Mouse (Mus musculus): Measurements from ENCODE around the gene Cnksr1. TPM values are rescaled to one million over a fixed set of nuclear protein-coding genes. Genes with fewer than 3 reads are reported as not detected.

Gene Cnksr1
- total and polyA plus RNA-seq, 2 experiments from 2014 or later, result 0.25 to 0.26 TPM

- WGBS, result 75% methylated on average over 5 of the region's 5 CpGs
- no peak for ATAC-seq
- H3K9ac ChIP-seq (replicated peaks; ENCODE audit: low read length), result no peak overlapping the region
- H3K4me3 ChIP-seq (ENCODE audit: low read length), result no peak overlapping the region
- no peak overlapping the region for H3K4me2 ChIP-seq (ENCODE audit: low read depth, low read length)
- H3K27me3 ChIP-seq (ENCODE audit: insufficient read depth, low read length), result no peaks in the 10 kb centered on the region
- H3K27ac ChIP-seq, result no peak overlapping the region
- no peaks in the 10 kb centered on the region for H3K36me3 ChIP-seq (ENCODE audit: insufficient read depth, low read length)
- H3K4me1 ChIP-seq (ENCODE audit: insufficient read depth, low read length), result peaks cover 7% of the 10 kb centered on the region; the same call in 1 of the 2 replicates
- no peak for DNase-seq (ENCODE audit: low spot score)
- TF ChIP-seq CTCF (IDR thresholded peaks at IDR 0.05; ENCODE audit: low read depth), result no peak
- no peaks in the 10 kb centered on the region for H3K9me3 ChIP-seq (ENCODE audit: low read length)
These were observed 3.3 kb downstream of the Cnksr1 start for GRCm38 (mm10) chr4:134234876-134235275.

GRCm38 (mm10) chr4:134230431-134230830 lies 7.8 kb downstream of the Cnksr1 start:
- no peak for TF ChIP-seq CTCF (IDR thresholded peaks at IDR 0.05; ENCODE audit: low read depth)
- Histone ChIP-seq H3K9ac (replicated peaks; ENCODE audit: low read length) (no peak overlapping the region), H3K9me3 (ENCODE audit: low read length) (no peaks in the 10 kb centered on the region), H3K36me3 (ENCODE audit: insufficient read depth, low read length) (no peaks in the 10 kb centered on the region), H3K27ac (no peak overlapping the region), H3K4me1 (ENCODE audit: insufficient read depth, low read length) (no peaks in the 10 kb centered on the region), H3K4me3 (ENCODE audit: low read length) (no peak overlapping the region), H3K27me3 (ENCODE audit: insufficient read depth, low read length) (no peaks in the 10 kb centered on the region), H3K4me2 (ENCODE audit: low read depth, low read length) (no peak overlapping the region)
- ATAC-seq (no peak), DNase-seq (ENCODE audit: low spot score) (no peak)
- 41% methylated on average over 8 of the region's 8 CpGs for WGBS

GRCm38 (mm10) chr4:134227194-134227593 lies 11.0 kb downstream of the Cnksr1 start, which contains the start of gene Catsper4:
Catsper4 (minus strand) TSS chr4:134227383.
- Histone ChIP-seq H3K27ac (no peak within 1 kb of the TSS), H3K4me2 (ENCODE audit: low read depth, low read length) (no peak within 1 kb of the TSS), H3K9me3 (ENCODE audit: low read length) (no peaks in the 10 kb centered on the region), H3K27me3 (ENCODE audit: insufficient read depth, low read length) (no peaks in the 10 kb centered on the region), H3K4me3 (ENCODE audit: low read length) (no peak within 1 kb of the TSS), H3K9ac (replicated peaks; ENCODE audit: low read length) (no peak within 1 kb of the TSS), H3K36me3 (ENCODE audit: insufficient read depth, low read length) (no peaks in the 10 kb centered on the region), H3K4me1 (ENCODE audit: insufficient read depth, low read length) (no peaks in the 10 kb centered on the region)
- DNase-seq (ENCODE audit: low spot score) (peak; percentile 62), ATAC-seq (no peak)
- peak; percentile 59 for TF ChIP-seq CTCF (IDR thresholded peaks at IDR 0.05; ENCODE audit: low read depth)
- 62% methylated on average over 8 of the region's 8 CpGs for WGBS

- DNase-seq (ENCODE audit: low spot score) (no peak), ATAC-seq (no peak)
- no peak overlapping the region for H3K27ac ChIP-seq
- no peaks in the 10 kb centered on the region for H3K4me1 ChIP-seq (ENCODE audit: insufficient read depth, low read length)
- H3K27me3 ChIP-seq (ENCODE audit: insufficient read depth, low read length), result no peaks in the 10 kb centered on the region
- no peak overlapping the region for H3K4me2 ChIP-seq (ENCODE audit: low read depth, low read length)
- no peaks in the 10 kb centered on the region for H3K36me3 ChIP-seq (ENCODE audit: insufficient read depth, low read length)
- H3K9me3 ChIP-seq (ENCODE audit: low read length), result no peaks in the 10 kb centered on the region
- H3K9ac ChIP-seq (replicated peaks; ENCODE audit: low read length), result no peak overlapping the region
- 63% methylated on average over 11 of the region's 11 CpGs for WGBS
- H3K4me3 ChIP-seq (ENCODE audit: low read length), result no peak overlapping the region
- TF ChIP-seq CTCF (IDR thresholded peaks at IDR 0.05; ENCODE audit: low read depth), result no peak
These were observed 15.2 kb downstream of the Cnksr1 start for GRCm38 (mm10) chr4:134222793-134223600.

- WGBS, result 64% methylated on average over 6 of the region's 6 CpGs
- H3K4me2 ChIP-seq (ENCODE audit: low read depth, low read length), result no peak overlapping the region
- H3K4me3 ChIP-seq (ENCODE audit: low read length), result no peak overlapping the region
- no peak overlapping the region for H3K9ac ChIP-seq (replicated peaks; ENCODE audit: low read length)
- H3K27ac ChIP-seq, result no peak overlapping the region
- H3K36me3 ChIP-seq (ENCODE audit: insufficient read depth, low read length), result no peaks in the 10 kb centered on the region
- no peaks in the 10 kb centered on the region for H3K9me3 ChIP-seq (ENCODE audit: low read length)
- ATAC-seq, result no peak
- no peaks in the 10 kb centered on the region for H3K4me1 ChIP-seq (ENCODE audit: insufficient read depth, low read length)
- no peaks in the 10 kb centered on the region for H3K27me3 ChIP-seq (ENCODE audit: insufficient read depth, low read length)
- DNase-seq (ENCODE audit: low spot score), result no peak
- no peak for TF ChIP-seq CTCF (IDR thresholded peaks at IDR 0.05; ENCODE audit: low read depth)
These were observed 31.6 kb downstream of the Cnksr1 start for GRCm38 (mm10) chr4:134206488-134207053.

- 91% methylated on average over 17 of the region's 17 CpGs for WGBS
- no peaks in the 10 kb centered on the region for H3K27me3 ChIP-seq (ENCODE audit: insufficient read depth, low read length)
- DNase-seq (ENCODE audit: low spot score), result no peak
- no peak overlapping the region for H3K4me3 ChIP-seq (ENCODE audit: low read length)
- no peak overlapping the region for H3K27ac ChIP-seq
- no peak overlapping the region for H3K9ac ChIP-seq (replicated peaks; ENCODE audit: low read length)
- no peak for TF ChIP-seq CTCF (IDR thresholded peaks at IDR 0.05; ENCODE audit: low read depth)
- H3K4me1 ChIP-seq (ENCODE audit: insufficient read depth, low read length), result no peaks in the 10 kb centered on the region
- H3K4me2 ChIP-seq (ENCODE audit: low read depth, low read length), result no peak overlapping the region
- ATAC-seq, result no peak
- no peaks in the 10 kb centered on the region for H3K36me3 ChIP-seq (ENCODE audit: insufficient read depth, low read length)
- no peaks in the 10 kb centered on the region for H3K9me3 ChIP-seq (ENCODE audit: low read length)
These were observed 34.8 kb downstream of the Cnksr1 start for GRCm38 (mm10) chr4:134203340-134203896.

Measured in hindbrain, postnatal 0 days (tissue).